Mouse (Mus musculus) kidney, postnatal 4 days (tissue): ENCODE measurements around the gene Gm12216.
"Not testable (repeated sequence)": the region's sequence is repeated elsewhere in the genome, so short reads cannot be mapped to it uniquely, and the experiment has no call there.

Source experiments
- DNase-seq, 2 experiments: peaks; one replicate each; pipeline ENCODE4 v3.0.0; 2021; ENCODE audit warnings: mixed read lengths in 2 of 2

The Gm12216 gene

GRCm38 (mm10) chr11:53858761-53859580 is at the start of gene Gm12216:
TSS of gene Gm12216 (minus strand) at chr11:53859256.
- DNase-seq = peak; percentile 55 to 73

DNA sequence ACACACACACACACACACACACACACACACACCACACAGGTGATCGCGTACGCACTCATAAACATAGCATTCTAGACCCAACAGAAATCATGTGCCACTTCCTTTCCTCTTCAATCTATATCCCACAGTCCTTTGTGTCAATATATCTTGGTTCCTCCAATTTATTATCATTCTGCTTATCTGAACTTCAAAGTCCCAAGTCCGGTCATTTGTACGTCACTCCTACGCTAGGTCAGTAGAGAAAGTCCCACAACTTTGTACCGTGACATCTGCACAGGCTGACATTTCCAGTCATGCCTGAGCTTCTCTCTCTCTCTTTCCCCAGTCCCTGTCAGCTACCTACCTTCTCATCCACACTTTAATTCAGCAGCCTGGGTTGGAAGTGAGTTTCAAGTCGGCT is 49.6 kb upstream of the Gm12216 start:
- no peak for DNase-seq

DNA sequence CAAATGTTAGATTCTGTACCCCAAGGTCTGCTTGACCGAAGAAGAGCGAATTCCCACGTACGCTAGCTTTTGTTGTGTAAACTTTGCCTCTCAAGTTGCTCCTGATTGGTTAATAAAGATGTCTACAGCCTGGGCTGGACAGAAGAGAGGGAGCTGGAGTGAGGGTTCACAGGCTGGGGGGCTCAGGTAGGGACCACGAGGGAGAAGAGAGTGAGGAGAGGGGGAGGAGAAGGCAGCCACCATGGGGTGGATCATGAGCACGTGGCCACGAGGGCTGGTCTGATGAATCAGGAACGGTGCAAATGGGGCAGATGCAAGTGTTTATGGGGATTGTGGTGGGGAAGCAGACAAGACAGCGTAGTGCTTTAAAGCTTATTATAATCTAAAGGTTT is 45.5 kb upstream of the Gm12216 start:
- DNase-seq = no peak

GRCm38 (mm10) chr11:53903781-53904533 is 44.9 kb upstream of the Gm12216 start:
- DNase-seq = peak; percentile 87 to 93

- DNase-seq = peak in 1 of 2 experiments; percentile 7
These were observed 43.7 kb upstream of the Gm12216 start for GRCm38 (mm10) chr11:53902741-53903140.

GRCm38 (mm10) chr11:53900991-53901390 is 41.9 kb upstream of the Gm12216 start:
- DNase-seq = no peak

GRCm38 (mm10) chr11:53899981-53900380 is 40.9 kb upstream of the Gm12216 start:
- no peak for DNase-seq

- DNase-seq = no peak
These were observed 39.9 kb upstream of the Gm12216 start for GRCm38 (mm10) chr11:53899004-53899403.

DNA sequence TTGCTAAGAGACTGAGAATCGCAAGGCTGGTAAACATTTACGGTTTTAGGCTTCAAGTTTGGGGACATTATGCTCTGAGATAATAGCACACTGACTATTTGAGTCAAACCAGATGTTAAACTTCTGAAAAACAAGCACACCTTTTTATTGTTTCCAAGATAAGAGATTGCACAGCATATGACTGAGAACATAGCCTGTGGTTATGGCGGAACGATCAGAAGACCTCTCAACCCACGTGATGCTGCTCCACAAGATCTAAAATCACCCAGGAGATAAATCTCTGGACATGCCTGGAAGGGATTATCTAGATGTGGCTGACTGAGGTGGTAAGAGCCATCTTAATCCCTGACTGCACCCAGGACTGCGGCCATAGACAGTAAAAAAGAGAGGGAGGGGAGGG is 37.9 kb upstream of the Gm12216 start:
- no peak for DNase-seq

DNA sequence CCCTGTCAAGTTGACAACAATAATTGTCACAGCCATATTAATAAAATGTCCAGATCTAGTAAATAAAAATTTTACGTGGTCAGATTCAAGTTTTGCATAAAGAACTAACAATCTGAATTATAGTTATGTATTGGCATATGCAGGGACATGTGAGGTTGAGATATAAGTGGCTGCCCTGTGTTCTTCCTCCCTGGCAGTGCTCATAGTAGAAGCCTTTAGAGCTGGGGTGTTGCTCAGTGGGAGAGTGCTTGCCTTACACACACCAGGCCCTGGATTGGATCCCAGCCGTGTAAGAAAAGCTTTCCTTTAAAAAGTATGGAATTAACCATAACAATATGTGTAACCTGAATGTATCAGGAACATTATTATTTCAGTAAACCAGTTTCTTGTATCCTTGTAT is 34.4 kb upstream of the Gm12216 start:
- no peak for DNase-seq

DNA sequence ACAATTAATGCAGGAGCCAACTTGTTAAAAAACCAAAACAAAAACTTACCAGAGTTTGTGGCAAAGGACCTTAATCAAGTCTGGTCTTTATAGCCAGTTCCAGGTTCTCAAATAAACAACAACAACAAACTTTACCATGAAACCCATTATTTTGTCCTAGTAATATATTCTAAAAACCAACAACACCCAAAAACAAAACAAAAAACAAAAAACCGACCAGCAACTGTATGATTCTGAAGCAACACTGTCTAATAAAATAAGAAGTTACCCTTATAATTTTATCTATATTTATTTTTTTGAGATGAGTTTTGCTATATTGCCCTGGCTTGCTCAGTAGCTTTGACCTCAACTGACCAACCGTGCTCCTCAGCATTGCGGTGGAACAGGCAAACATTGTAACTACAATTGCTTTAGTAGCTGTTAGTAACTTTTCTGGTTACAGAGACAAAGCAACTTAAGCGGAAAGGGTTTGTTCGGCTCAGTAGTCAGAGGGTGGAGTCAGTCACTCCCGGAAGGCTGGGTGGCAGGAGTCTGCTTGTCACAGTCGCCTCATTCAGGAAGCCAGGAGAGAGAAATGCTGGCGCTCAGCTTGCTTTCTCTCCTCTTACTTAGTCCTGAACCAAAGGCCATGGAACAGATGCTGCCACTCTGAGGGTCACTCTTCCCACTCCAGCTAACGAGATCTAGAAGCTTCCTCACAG is 33.8 kb upstream of the Gm12216 start:
- DNase-seq = peak; percentile 23 to 51

DNA sequence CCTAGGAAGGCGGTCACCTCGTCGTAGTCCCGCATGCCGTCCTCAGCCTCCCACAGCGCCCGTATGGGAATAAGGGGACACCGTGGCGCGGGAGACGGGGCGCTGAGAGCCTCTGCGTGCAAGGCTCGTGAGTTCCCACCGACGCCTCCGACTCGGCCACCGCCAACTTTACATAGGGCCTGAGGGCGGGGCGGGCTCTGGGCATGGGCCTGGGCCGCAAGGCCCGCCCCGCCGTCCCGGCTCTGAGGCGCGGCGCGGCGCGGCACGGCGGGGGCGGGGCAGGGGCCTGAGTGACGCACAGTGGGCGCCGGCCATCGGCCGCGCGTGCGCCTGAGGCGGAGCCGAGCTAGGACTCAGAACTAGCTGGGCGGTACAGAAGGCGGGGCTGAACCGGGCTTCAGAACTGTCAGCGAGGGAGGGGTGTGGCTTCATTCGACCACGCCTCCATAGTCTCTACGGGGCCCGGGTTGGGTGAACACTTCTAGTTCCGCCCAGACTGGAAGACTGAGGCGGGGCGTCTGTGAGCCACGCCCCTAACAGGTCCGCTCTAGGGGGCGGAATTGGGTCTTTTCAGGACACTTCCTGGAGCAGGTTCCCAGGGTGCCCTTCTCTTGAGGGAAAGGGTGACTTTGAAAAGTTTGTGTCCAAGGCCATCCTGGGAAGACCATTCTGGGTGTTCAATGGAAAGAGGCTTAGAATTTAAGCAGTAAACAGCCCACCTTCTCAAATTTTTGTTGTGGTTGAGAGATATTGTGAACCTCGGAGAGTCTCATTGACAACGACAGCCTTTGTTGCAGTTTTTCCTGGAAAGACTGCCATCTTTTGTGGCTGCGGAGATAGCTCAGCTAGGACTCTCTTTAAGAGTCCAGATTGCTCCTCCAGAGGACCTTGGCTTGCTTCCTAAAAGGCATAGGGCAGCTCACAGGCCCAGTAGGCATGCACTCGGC is 32.7 kb upstream of the Gm12216 start, which contains the start of gene Slc22a5:
Gene Slc22a5, minus strand, starts transcription at position 156 of the 947 bp plus-strand sequence.
- peak; percentile 100 for DNase-seq

DNA sequence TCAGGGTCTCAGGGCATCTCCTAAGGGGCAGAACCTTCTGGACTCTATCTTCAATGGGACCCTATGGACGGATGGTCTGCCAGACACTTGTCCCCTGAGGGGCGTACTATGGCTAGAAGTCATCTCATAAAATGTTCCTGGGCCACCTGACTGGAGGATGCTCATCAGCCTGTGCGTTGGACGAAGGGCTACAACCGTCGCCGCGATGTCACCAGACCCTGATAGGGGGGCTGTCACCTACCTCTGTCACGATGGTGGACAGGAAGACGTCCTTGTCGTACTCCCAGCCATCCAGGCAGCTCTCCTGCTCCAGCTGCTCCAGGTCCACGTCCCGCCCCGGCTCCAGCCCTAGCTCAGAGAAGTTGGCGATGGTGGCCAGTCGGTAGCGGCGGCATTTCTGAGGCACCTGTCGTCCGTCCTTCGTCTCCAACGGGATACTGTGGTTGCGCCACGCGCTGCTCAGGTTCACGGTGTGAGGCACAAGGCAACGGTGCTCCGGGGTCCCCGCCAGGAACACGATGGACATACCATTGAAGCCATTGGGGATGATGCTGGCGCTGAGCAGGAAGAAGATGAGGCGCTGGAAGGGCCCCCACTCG is 31.9 kb upstream of the Gm12216 start:
- DNase-seq = peak in 1 of 2 experiments; percentile 51

DNA sequence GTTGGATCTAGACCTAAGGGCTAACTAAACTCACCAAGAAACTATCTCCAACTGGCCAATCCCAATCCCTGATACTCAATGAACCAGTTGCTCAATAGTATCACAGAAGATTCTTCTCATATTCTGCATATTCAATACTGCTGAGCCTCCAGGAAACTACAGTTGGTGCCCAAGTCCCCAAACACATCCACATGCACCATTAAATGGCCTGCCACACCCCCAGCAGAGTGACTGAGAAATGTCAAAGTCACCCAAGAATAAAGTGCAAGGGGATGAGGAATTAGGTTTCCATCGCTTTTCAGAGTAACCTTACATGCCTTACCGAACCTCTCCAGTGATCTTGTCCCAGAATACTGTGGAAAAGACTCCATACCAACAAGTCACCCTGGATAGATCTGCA is 31.2 kb upstream of the Gm12216 start:
- no peak for DNase-seq

GRCm38 (mm10) chr11:53889091-53889645 is 30.1 kb upstream of the Gm12216 start:
- no peak for DNase-seq

- DNase-seq = no peak
These were observed 29.2 kb upstream of the Gm12216 start for GRCm38 (mm10) chr11:53888242-53888641.

- no peak for DNase-seq
These were observed 24.2 kb upstream of the Gm12216 start for GRCm38 (mm10) chr11:53883287-53883686.

DNA sequence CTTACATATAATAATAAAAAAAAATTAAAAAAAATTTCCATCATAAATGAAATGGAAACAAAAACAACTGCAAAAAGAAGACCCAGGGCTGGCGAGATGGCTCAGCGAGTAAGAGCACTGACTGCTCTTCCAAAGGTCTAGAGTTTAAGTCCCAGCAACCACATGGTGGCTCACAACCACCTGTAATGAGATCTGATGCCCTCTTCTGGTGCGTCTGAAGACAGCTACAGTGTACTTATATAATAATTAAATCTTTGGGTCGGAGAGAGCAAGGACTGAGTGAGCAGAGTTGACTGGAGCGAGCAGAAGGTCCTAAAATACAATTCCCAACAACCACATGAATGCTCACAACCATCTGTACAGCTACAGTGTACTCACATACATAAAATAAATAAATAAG is 19.0 kb upstream of the Gm12216 start:
- DNase-seq = not testable (repeated sequence)

DNA sequence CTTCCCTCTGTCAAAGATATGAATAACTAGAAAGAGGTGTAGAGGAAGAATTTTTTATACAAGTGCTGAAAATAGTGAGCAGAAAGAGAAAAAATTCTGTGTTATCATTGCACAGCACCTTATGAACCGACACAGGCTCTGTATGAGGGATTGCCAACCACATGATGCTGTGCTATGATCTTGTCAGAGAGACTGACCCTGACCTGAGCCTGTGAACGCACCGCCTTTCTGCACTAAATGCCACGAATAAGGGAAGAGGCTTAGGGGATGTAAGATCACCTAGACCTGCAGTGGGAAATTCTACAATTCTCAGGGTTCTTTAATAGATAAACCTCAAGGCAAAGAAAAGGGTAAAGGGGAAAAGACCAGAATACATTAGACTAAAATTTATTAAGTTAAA is 17.4 kb upstream of the Gm12216 start:
- no peak for DNase-seq

DNA sequence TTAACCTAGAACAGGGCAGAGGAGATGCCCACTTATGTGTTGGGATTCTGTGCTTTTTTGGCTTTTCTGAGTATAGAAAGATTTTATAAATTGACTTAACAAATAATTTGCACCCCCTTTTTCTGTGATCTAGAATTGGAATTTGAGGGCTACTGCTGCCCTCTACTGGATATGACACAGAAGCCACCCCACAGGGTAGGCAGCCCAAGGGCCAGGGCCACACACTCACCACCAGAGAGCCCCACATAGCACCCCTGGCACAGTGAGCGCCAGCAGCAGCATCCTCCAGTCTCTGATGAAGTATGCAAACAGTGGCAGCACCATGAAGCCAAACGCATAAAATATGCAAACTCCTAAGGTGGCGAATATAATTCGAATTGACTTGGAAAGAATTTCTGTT is 15.7 kb upstream of the Gm12216 start:
- DNase-seq = no peak
